Mouse (Mus musculus) hindbrain, embryonic 11.5 days (tissue): ENCODE results near the gene Wdr74. TPM values are rescaled to one million over a fixed set of nuclear protein-coding genes. Genes with fewer than 3 reads are reported as not detected.

ENCODE experiments used
- ATAC-seq: fragments of 200-750 bp; cut with Nextera tagmentation; 2 replicates; pipeline ENCODE4 v1.8.0; 2017; ENCODE audit warnings: mild to moderate bottlenecking, moderate TSS enrichment, moderate library complexity; ENCODE audit not compliant: low FRiP score
- DNase-seq: peaks from one replicate; pipeline ENCODE4 v3.0.0-alpha.2; 2015; ENCODE audit warnings: low spot score
- H3K27ac ChIP-seq: fragments of 300-500 bp; sonication (generic); 2 replicates; pipeline ENCODE4 v1.5.1; 2014; ENCODE audit warnings: mild to moderate bottlenecking, low read depth, low read length
- H3K27me3 ChIP-seq: fragments of 300-500 bp; sonication (generic); 2 replicates; pipeline ENCODE4 v1.6.1; 2014; ENCODE audit warnings: mild to moderate bottlenecking, low read length, moderate library complexity, mixed read lengths; ENCODE audit not compliant: control insufficient read depth, insufficient read depth
- H3K36me3 ChIP-seq: fragments of 300-500 bp; sonication (generic); 2 replicates; pipeline ENCODE4 v1.6.1; 2014; ENCODE audit warnings: mild to moderate bottlenecking, low read length, moderate library complexity, mixed read lengths; ENCODE audit not compliant: control insufficient read depth, insufficient read depth
- H3K4me1 ChIP-seq: fragments of 300-500 bp; sonication (generic); replicated peaks from 2 replicates; pipeline ENCODE4 v1.6.1; 2014; ENCODE audit warnings: low read length, mixed read lengths; ENCODE audit not compliant: control insufficient read depth, insufficient read depth
- H3K4me2 ChIP-seq: fragments of 300-500 bp; sonication (generic); replicated peaks from 2 replicates; pipeline ENCODE4 v1.6.1; 2014; ENCODE audit warnings: mild to moderate bottlenecking, low read depth, low read length
- H3K4me3 ChIP-seq: fragments of 300-500 bp; sonication (generic); 2 replicates; pipeline ENCODE4 v1.5.1; 2014; ENCODE audit warnings: low read depth, low read length
- H3K9ac ChIP-seq: fragments of 300-500 bp; sonication (generic); 2 replicates; pipeline ENCODE4 v1.6.1; 2014; ENCODE audit warnings: low read depth, low read length
- H3K9me3 ChIP-seq: fragments of 300-500 bp; sonication (generic); 2 replicates; pipeline ENCODE4 v1.6.1; 2016; ENCODE audit warnings: low read length; ENCODE audit not compliant: control insufficient read depth
- WGBS: fragments of 180-500 bp; shearing (Covaris S2); extraction: QIAGEN DNeasy Blood & Tissue Kit; methylation state at CpG from one replicate; pipeline ENCODE4 v1.1.7; 2014; 5-methylcytosine and 5-hydroxymethylcytosine counted together
- polyA plus RNA-seq: library from polyadenylated mRNA; unstranded; fragments of >200 nt; fragmentation: Nextera tagmentation; extraction: Ambion mirVana; gene quantifications from 2 replicates; pipeline ENCODE4 v1.2.1, GENCODE M21; 2014

Gene Wdr74
- polyA plus RNA-seq, 1 experiment from 2014 or later = 83.6 TPM

GRCm38 (mm10) chr19:8745382-8745781, 9.8 kb downstream of the Wdr74 start:
- Histone ChIP-seq H3K27ac (no peak overlapping the region), H3K4me2 (no peak overlapping the region), H3K27me3 (no peaks in the 10 kb centered on the region), H3K4me3 (no peak overlapping the region), H3K36me3 (peaks cover 7% of the 10 kb centered on the region), H3K9me3 (no peaks in the 10 kb centered on the region), H3K9ac (no peak overlapping the region), H3K4me1 (0 out of 2 replicates have a peak, but pooled peaks cover 6% of the 10 kb centered on the region)
- DNase-seq = no peak
- ATAC-seq = no peak
- 89% methylated on average over 1 of the region's 1 CpGs for WGBS

- Histone ChIP-seq H3K4me3 (no peak overlapping the region), H3K9me3 (no peaks in the 10 kb centered on the region), H3K27me3 (no peaks in the 10 kb centered on the region), H3K4me1 (0 out of 2 replicates have a peak, but pooled peaks cover 4% of the 10 kb centered on the region), H3K27ac (no peak overlapping the region), H3K9ac (no peak overlapping the region), H3K36me3 (peaks cover 10% of the 10 kb centered on the region), H3K4me2 (no peak overlapping the region)
- 76% methylated on average over 2 of the region's 2 CpGs for WGBS
- DNase-seq = no peak
- ATAC-seq = no peak
Observed at GRCm38 (mm10) chr19:8747368-8747767, 11.7 kb downstream of the Wdr74 start.

- Histone ChIP-seq H3K9me3 (no peaks in the 10 kb centered on the region), H3K4me1 (peaks cover 4% of the 10 kb centered on the region), H3K36me3 (peaks cover 10% of the 10 kb centered on the region), H3K4me2 (no peak overlapping the region), H3K27me3 (no peaks in the 10 kb centered on the region), H3K9ac (no peak overlapping the region), H3K27ac (no peak overlapping the region), H3K4me3 (no peak overlapping the region)
- 78% methylated on average over 3 of the region's 3 CpGs for WGBS
- DNase-seq = no peak
- no peak for ATAC-seq
Observed at GRCm38 (mm10) chr19:8755652-8756051, 20.0 kb downstream of the Wdr74 start.

GRCm38 (mm10) chr19:8756635-8757387, 21.2 kb downstream of the Wdr74 start, which contains the start of gene Nxf1:
Nxf1 (plus strand) TSS chr19:8757073.
- Histone ChIP-seq H3K4me2 (peak within 1 kb of the TSS; percentile 63), H3K27ac (peak within 1 kb of the TSS; percentile 72), H3K27me3 (no peaks in the 10 kb centered on the region), H3K36me3 (peaks cover 6% of the 10 kb centered on the region), H3K9me3 (no peaks in the 10 kb centered on the region), H3K4me3 (peak within 1 kb of the TSS; percentile 84), H3K9ac (peak within 1 kb of the TSS; percentile 87), H3K4me1 (peaks cover 4% of the 10 kb centered on the region)
- DNase-seq = peak; percentile 98
- peak; percentile 93 for ATAC-seq
- under 1% methylated on average over 75 of the region's 75 CpGs for WGBS

GRCm38 (mm10) chr19:8757471-8757998, 21.9 kb downstream of the Wdr74 start:
- no peak for DNase-seq
- Histone ChIP-seq H3K9ac (peak overlapping the region; percentile 87), H3K4me1 (peaks cover 4% of the 10 kb centered on the region), H3K36me3 (peaks cover 6% of the 10 kb centered on the region), H3K4me2 (peak overlapping the region; percentile 63), H3K27me3 (no peaks in the 10 kb centered on the region), H3K27ac (peak overlapping the region; percentile 72; the same call in 1 of the 2 replicates), H3K4me3 (peak overlapping the region; percentile 84), H3K9me3 (no peaks in the 10 kb centered on the region)
- ATAC-seq = peak; percentile 6; the same call in 1 of the 2 replicates
- WGBS = 8% methylated on average over 14 of the region's 14 CpGs

GRCm38 (mm10) chr19:8758899-8759298, 23.3 kb downstream of the Wdr74 start:
- ATAC-seq (no peak), DNase-seq (no peak)
- H3K4me2 ChIP-seq = no peak overlapping the region
- peaks cover 11% of the 10 kb centered on the region for H3K36me3 ChIP-seq
- H3K9me3 ChIP-seq = no peaks in the 10 kb centered on the region
- no peak overlapping the region for H3K4me3 ChIP-seq
- H3K4me1 ChIP-seq = peaks cover 4% of the 10 kb centered on the region
- WGBS = 93% methylated on average over 2 of the region's 2 CpGs
- H3K27me3 ChIP-seq = no peaks in the 10 kb centered on the region
- no peak overlapping the region for H3K27ac ChIP-seq
- H3K9ac ChIP-seq = no peak overlapping the region

- DNase-seq (no peak), ATAC-seq (no peak)
- no peak overlapping the region for H3K27ac ChIP-seq
- H3K9ac ChIP-seq = no peak overlapping the region
- peaks cover 21% of the 10 kb centered on the region for H3K36me3 ChIP-seq
- H3K9me3 ChIP-seq = no peaks in the 10 kb centered on the region
- H3K4me2 ChIP-seq = no peak overlapping the region
- peaks cover 4% of the 10 kb centered on the region for H3K4me1 ChIP-seq
- H3K27me3 ChIP-seq = no peaks in the 10 kb centered on the region
- 93% methylated on average over 2 of the region's 2 CpGs for WGBS
- H3K4me3 ChIP-seq = no peak overlapping the region
Observed at GRCm38 (mm10) chr19:8760757-8761156, 25.1 kb downstream of the Wdr74 start.

- Histone ChIP-seq H3K9ac (no peak overlapping the region), H3K4me3 (no peak overlapping the region), H3K36me3 (peaks cover 35% of the 10 kb centered on the region), H3K4me1 (peaks cover under 1% of the 10 kb centered on the region), H3K4me2 (no peak overlapping the region), H3K27me3 (no peaks in the 10 kb centered on the region), H3K9me3 (no peaks in the 10 kb centered on the region), H3K27ac (no peak overlapping the region)
- ATAC-seq (no peak), DNase-seq (no peak)
- 95% methylated on average over 4 of the region's 4 CpGs for WGBS
Observed at GRCm38 (mm10) chr19:8763276-8763675, 27.6 kb downstream of the Wdr74 start.

- ATAC-seq = no peak
- no peak overlapping the region for H3K9ac ChIP-seq
- no peaks in the 10 kb centered on the region for H3K27me3 ChIP-seq
- no peaks in the 10 kb centered on the region for H3K4me1 ChIP-seq
- no peaks in the 10 kb centered on the region for H3K9me3 ChIP-seq
- H3K36me3 ChIP-seq = peaks cover 42% of the 10 kb centered on the region
- no peak overlapping the region for H3K4me3 ChIP-seq
- WGBS = 95% methylated on average over 9 of the region's 9 CpGs
- DNase-seq = no peak
- H3K4me2 ChIP-seq = no peak overlapping the region
- H3K27ac ChIP-seq = no peak overlapping the region
Observed at GRCm38 (mm10) chr19:8765562-8765961, 29.9 kb downstream of the Wdr74 start.
